Mouse (Mus musculus) lung, adult 2 months (tissue): ENCODE data around the gene Lysmd2. TPM values are rescaled to one million over a fixed set of nuclear protein-coding genes. Genes with fewer than 3 reads are reported as not detected.

Source experiments
- DNase-seq: peaks from one replicate; pipeline ENCODE4 v3.0.0; 2022
- H3K4me1 ChIP-seq: fragments of 200-500 bp; 2 replicates; pipeline ENCODE4 v1.6.1; 2011; ENCODE audit warnings: low read length; ENCODE audit not compliant: control insufficient read depth, insufficient read depth
- H3K4me3 ChIP-seq: fragments of 200-500 bp; replicated peaks from 2 replicates; pipeline ENCODE3; 2011; ENCODE audit warnings: low read depth, mild to moderate bottlenecking, control low read depth, low read length; ENCODE audit errors: extremely low read depth
- CTCF ChIP-seq: fragments of 200-500 bp; IDR thresholded peaks from 2 replicates; pipeline ENCODE4 v1.5.1; 2011; ENCODE audit warnings: mild to moderate bottlenecking, low read length, control low read depth; ENCODE audit not compliant: insufficient read depth
- POLR2A ChIP-seq: fragments of 200-500 bp; IDR thresholded peaks from 2 replicates; pipeline ENCODE4 v1.6.1; 2011; ENCODE audit warnings: low read depth, mild to moderate bottlenecking, control low read depth, low read length, borderline replicate concordance; ENCODE audit errors: extremely low read depth
- WGBS: fragments of 180-500 bp; shearing (Covaris S2); methylation state at CpG from one replicate; pipeline ENCODE4 v1.1.7; 2018; 5-methylcytosine and 5-hydroxymethylcytosine counted together
- polyA plus RNA-seq: library from polyadenylated mRNA; depleted of rRNA; stranded (reverse); fragments of >200 nt; gene quantifications from 2 replicates; pipeline ENCODE4 v1.2.3, GENCODE M21; 2012; rRNA removed

Lysmd2 gene
- 60.6 and 73.7 TPM in 2 replicates for polyA plus RNA-seq

DNA sequence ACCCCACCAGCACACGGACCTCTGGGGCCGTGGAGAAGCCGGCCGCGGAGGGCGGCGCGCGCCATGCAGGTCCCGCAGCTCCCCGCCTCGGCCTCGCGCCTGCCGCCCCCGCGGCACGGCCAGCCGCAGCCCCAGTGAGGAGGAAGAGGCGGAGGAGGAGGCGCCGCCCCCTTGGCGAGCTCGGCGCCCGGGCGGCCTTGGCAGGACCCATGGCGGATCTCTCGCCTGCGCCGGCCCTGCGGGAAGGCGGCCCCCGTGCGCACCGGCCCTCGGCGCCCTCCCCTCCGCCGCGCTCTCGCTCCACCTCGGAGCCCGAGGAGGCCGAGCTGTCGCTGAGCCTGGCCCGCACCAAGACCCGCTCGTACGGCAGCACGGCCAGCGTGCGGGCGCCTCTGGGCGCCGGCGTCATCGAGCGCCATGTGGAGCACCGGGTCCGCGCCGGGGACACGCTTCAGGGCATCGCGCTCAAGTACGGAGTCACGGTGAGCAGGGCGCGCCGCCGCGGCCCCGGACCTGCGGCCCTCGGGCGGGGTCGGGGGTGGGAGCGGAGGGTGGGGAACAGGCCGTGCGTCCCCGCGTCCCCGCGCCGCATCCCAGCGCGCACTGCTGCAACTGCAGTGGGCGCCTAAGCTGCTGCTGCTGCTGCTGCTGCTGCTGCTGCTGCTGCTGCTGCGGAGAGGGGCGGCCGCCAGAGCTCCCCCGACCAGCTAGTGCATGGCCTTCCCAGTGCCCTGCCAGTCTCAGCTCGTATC lies at the start of gene Lysmd2:
Lysmd2 (plus strand) TSS at position 186 of the 752 bp plus-strand sequence.
- WGBS = 1% methylated on average over 86 of the region's 94 CpGs
- Histone ChIP-seq H3K4me1 (peaks cover 8% of the 10 kb centered on the region), H3K4me3 (peak within 1 kb of the TSS; percentile 84)
- peak; percentile 47 for DNase-seq
- TF ChIP-seq POLR2A (peak; percentile 29; the same call in 1 of the 2 replicates), CTCF (no peak)

DNA sequence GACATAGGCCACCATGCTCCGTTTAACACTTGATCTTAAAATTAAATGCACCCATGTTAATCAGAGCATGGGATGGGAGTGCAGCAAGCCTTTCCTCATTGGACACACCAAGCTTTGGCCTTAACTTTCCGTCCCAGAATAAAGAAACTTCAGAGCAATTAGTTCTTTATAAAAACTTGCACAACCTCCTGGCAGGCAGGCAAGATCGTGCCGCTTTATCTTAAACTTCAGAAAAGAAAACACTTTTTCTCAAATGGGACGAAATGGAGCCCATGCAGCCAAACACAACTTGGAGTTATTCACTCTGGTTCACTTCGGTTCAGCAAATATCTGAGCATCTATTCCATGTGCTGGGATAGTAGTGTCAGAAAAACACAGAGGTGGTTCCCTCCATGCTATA lies 46.2 kb upstream of the Lysmd2 start:
- no peaks in the 10 kb centered on the region for H3K4me1 ChIP-seq
- 61% methylated on average over 6 of the region's 6 CpGs for WGBS
- DNase-seq = no peak
- H3K4me3 ChIP-seq = no peak overlapping the region
- TF ChIP-seq POLR2A (no peak), CTCF (no peak)

DNA sequence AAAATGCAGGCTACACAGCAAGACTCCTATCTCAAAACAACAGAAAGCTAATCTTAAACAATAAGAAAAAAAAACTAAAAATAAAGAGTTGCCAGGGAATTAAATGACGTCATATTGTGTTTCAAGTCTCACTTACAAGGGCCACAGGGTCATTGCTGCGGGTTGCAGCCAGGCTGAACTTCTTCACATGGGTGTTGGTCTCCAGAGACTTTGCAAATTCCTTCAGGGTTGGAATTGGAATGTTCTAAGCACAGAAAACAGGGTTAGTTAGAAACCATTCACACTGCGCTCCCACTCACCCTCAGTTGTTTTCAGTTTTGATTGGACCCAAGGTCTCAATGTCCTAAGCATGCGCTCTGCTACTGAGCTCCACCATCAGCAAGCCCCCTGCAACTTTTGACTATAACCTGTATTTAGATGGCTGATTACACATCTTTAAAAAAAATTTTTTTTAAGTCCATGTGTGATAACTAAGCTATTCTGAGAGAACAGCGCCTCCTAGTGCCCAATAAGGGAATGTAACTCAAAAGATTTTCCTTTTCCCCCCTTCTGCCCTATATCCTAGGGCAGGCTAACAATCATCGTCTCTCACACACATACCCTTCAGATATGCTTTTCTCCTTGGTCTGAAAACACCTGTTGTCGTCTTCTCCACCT lies 43.7 kb upstream of the Lysmd2 start:
- 33% methylated on average over 7 of the region's 7 CpGs for WGBS
- TF ChIP-seq POLR2A = no peak
- peak; percentile 38; the same call in 1 of the 2 replicates for TF ChIP-seq CTCF
- no peak for DNase-seq
- peak overlapping the region; percentile 34 for H3K4me3 ChIP-seq
- H3K4me1 ChIP-seq = no peaks in the 10 kb centered on the region

DNA sequence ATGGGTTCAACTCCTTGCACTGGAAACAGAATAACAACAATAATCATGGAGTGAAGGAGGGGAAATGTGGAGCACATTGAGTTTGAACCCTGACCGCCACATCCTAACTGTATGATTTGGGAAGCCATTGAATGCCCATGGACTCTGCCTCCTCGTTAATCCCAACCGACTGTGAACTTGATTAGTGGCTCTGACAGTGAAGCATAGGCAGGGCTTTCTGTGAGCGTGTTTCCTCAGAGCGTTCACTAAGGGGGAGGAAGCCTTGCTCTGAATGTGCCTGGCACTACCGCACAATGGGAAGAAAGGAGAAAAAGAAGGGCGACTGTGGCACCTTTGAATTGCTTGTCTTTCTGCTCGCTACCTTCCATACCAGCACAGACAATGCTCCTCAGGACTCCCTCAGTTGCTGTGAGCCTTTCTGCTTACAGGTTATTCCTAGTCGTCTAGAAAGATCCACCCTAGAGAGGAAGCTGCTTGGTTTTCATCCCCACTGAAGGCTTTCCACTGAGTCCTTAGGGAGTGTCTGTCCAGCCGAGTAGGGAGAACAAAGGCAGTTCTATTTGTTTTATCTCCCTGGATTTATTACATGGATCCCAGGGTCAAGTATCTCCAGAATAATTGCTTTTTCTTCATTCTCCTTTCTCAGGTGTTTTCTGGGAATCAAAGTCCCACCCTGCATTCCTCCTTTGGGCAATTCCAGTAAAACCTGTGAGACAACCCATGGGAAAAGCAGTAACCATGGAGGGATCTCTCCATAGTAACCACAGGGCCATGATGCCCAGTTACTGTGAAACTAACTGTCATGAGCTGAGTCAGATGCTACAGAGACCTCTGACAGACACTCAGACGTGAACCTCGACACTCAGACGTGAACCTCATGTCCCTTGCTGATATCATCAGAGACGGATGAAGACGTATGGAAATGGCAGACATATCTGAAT lies 35.4 kb upstream of the Lysmd2 start:
- H3K4me1 ChIP-seq = no peaks in the 10 kb centered on the region
- TF ChIP-seq CTCF (no peak), POLR2A (no peak)
- 85% methylated on average over 15 of the region's 15 CpGs for WGBS
- no peak for DNase-seq
- H3K4me3 ChIP-seq = no peak overlapping the region

DNA sequence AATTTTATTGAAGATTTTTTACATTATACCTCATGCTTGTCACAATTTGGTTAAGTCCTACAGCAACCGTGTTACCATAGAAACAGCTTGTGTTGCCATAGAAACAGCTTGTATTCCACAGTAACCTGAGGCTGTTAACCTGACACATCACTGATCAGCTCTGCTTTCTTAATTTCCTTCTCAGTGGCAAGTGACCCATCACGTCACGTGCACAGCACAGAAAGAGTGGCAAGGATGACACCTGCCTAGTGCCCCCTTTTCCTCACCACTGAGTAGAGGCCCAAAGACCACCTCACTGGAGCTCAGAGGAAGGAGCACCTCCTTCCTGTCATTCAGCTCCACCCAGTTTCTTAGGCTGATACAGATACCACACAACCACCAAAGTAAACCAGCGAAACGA lies 32.1 kb upstream of the Lysmd2 start:
- TF ChIP-seq POLR2A = no peak
- TF ChIP-seq CTCF = no peak
- Histone ChIP-seq H3K4me3 (no peak overlapping the region), H3K4me1 (no peaks in the 10 kb centered on the region; the same call in 1 of the 2 replicates)
- no peak for DNase-seq
- WGBS = 81% methylated on average over 5 of the region's 5 CpGs

DNA sequence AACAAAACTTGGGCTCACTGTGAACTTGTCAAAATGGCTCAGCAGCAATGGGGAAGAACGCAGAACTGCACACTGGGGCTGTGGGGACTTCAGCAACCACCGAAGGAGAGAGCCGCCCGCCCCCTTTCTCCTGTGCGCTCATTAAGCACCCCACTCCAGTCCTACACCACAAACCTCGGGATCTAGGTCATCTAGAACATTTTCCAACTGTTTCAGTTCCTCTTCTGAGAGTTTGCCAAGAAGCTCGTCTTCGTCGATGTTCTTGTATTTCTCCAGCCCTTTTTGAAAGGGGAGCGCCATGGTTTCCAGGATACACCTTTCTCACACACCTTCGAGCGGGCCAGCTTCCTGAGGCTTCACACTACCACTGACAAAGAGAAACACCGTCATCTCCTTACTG lies 28.5 kb upstream of the Lysmd2 start:
- DNase-seq = no peak
- Histone ChIP-seq H3K4me3 (no peak overlapping the region), H3K4me1 (peaks cover 10% of the 10 kb centered on the region)
- WGBS = 74% methylated on average over 13 of the region's 13 CpGs
- TF ChIP-seq CTCF (no peak), POLR2A (no peak)

DNA sequence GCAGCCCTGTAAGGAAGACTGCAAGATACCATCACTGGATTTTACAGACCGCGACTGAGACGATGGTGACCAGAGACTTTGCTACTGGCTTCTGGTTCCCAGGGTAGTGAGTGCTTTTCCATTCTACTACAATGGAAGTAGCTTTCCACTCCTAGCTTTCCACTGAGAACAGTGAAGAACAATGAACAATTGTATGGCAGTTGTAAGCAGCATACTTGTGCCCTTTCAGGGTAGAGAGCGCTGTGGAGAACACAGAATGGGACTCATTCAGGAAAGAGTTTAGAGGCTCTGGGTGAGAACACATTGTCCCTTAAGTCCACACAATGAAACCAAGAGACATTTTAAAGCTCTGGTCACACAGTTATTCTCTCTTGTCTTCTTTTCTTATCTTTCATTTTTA lies 27.9 kb upstream of the Lysmd2 start:
- Histone ChIP-seq H3K4me3 (no peak overlapping the region), H3K4me1 (peaks cover 10% of the 10 kb centered on the region)
- DNase-seq = no peak
- no peak for TF ChIP-seq CTCF
- TF ChIP-seq POLR2A = no peak
- 74% methylated on average over 4 of the region's 4 CpGs for WGBS

DNA sequence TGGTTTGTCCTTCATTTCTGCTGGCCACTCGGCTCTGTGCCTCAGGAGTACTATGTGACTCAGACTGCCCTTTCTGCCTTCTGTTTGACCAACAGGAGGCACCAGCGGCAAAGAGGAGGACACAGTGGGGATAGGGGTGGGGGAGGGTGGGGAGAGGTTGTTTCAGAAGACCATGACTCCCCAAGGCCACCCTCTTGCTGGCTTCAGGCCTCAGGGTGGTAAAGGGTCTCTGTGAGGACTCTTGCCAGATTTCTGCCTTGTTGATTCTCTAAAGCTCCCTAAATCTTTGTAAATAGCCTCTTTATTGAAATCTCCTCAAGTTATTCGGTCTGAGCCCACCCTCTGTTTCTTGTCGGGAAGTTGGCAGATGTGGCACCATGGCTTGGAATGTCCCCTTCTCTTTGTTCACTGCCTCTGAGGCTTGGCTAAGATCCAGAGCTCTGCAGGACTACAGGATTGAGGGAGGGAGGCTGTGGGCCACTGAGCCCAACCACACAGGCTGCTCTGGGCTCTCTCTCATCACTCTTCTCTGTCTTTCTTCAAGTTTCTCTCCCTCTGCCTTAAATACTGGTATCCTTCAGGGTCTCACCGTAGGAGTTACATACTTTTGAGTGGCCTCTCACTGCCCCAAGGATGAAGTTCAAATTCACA lies 26.2 kb upstream of the Lysmd2 start:
- Histone ChIP-seq H3K4me3 (no peak overlapping the region), H3K4me1 (peaks cover 10% of the 10 kb centered on the region)
- 39% methylated on average over 5 of the region's 5 CpGs for WGBS
- peak; percentile 29; the same call in 1 of the 2 replicates for TF ChIP-seq CTCF
- TF ChIP-seq POLR2A = no peak
- no peak for DNase-seq
